Mouse (Mus musculus): ENCODE data around the gene Aatk. TPM values are rescaled to one million over a fixed set of nuclear protein-coding genes. Genes with fewer than 3 reads are reported as not detected.
A peak's percentile ranks its signal among the peaks of the same experiment; 100 is the strongest.

The Aatk gene
- total RNA-seq, 1 experiment: 1.2 TPM

GRCm38 (mm10) chr11:120067834-120068233, 20.9 kb upstream of the Aatk start:
- TF ChIP-seq ZNF384 (IDR thresholded peaks at IDR 0.05; ENCODE audit: low read depth, low read length): no peak
- no peak for TF ChIP-seq ZC3H11A (IDR thresholded peaks at IDR 0.05; ENCODE audit: borderline replicate concordance, low read depth, low read length)
- in situ Hi-C loops (cut with MboI; ENCODE audit: low sequenced_read_pairs in 2 of 2, unreplicated experiment in 2 of 2): no loop called here
- H3K9ac ChIP-seq (ENCODE audit: insufficient read depth, low read depth, low read length, poor library complexity, severe bottlenecking): no peak overlapping the region
- H3K27ac ChIP-seq (ENCODE audit: insufficient read depth, low read depth, low read length, poor library complexity, severe bottlenecking): no peak overlapping the region
- no peak for DNase-seq (ENCODE audit: low read depth, low spot score)
- H3K4me3 ChIP-seq (ENCODE audit: insufficient read depth in 1 of 2, low read depth in 1 of 2, low read length in 2 of 2, poor library complexity in 1 of 2, severe bottlenecking in 1 of 2): no peak overlapping the region
- peaks cover 0 to 34% of the 10 kb centered on the region in 2 experiments; a peak in 1 of 4 replicates for H3K4me1 ChIP-seq (ENCODE audit: control insufficient read depth in 2 of 2, insufficient read depth in 2 of 2, low read length in 2 of 2, poor library complexity in 1 of 2)
- peaks cover 38% of the 10 kb centered on the region for H3K36me3 ChIP-seq (ENCODE audit: control insufficient read depth, insufficient read depth, low read length, poor library complexity, severe bottlenecking)
- H3K9me3 ChIP-seq (ENCODE audit: control insufficient read depth, insufficient read depth, low read depth, low read length): no peaks in the 10 kb centered on the region

GRCm38 (mm10) chr11:120065291-120065690, 18.3 kb upstream of the Aatk start:
- Histone ChIP-seq H3K4me3 (ENCODE audit: insufficient read depth in 1 of 2, low read depth in 1 of 2, low read length in 2 of 2, poor library complexity in 1 of 2, severe bottlenecking in 1 of 2) (peak overlapping the region; percentile 23 to 51; a peak in 3 of 4 replicates), H3K4me1 (ENCODE audit: control insufficient read depth in 2 of 2, insufficient read depth in 2 of 2, low read length in 2 of 2, poor library complexity in 1 of 2) (peaks cover 0 to 16% of the 10 kb centered on the region in 2 experiments; a peak in 1 of 4 replicates), H3K36me3 (ENCODE audit: control insufficient read depth, insufficient read depth, low read length, poor library complexity, severe bottlenecking) (peaks cover 20% of the 10 kb centered on the region; the same call in 1 of the 2 replicates), H3K27ac (ENCODE audit: insufficient read depth, low read depth, low read length, poor library complexity, severe bottlenecking) (no peak overlapping the region), H3K9me3 (ENCODE audit: control insufficient read depth, insufficient read depth, low read depth, low read length) (no peaks in the 10 kb centered on the region), H3K9ac (ENCODE audit: insufficient read depth, low read depth, low read length, poor library complexity, severe bottlenecking) (peak overlapping the region; percentile 27; the same call in 1 of the 2 replicates)
- TF ChIP-seq MAFK (IDR thresholded peaks at IDR 0.05; ENCODE audit: insufficient read depth, low read depth, low read length) (no peak), HCFC1 (IDR thresholded peaks at IDR 0.05; ENCODE audit: borderline replicate concordance, insufficient read depth, low read length) (peak; percentile 27; the same call in 1 of the 2 replicates)
- peak; percentile 90 for DNase-seq (ENCODE audit: low read depth, low spot score)
- in situ Hi-C loops (cut with MboI; ENCODE audit: low sequenced_read_pairs in 2 of 2, unreplicated experiment in 2 of 2): no loop called here

DNA sequence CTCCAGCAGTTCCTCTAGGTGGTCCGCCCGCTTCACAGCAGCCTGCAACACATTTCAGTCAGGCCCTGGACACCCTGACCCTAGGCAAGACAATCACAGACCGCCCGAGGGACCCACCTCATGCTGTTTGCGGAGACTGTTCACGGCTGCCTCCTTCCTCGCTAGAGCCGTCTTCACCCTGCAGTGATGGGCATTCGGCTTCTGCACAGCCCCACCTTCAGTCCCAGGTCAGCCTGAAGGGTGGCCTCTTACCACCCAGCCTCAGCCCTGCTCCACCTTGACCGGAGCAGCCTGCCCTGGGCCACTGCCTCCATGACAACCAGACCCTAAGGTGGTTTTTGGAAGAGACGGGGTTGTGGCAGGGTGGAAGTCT, 17.7 kb upstream of the Aatk start:
- TF ChIP-seq HCFC1 (IDR thresholded peaks at IDR 0.05; ENCODE audit: borderline replicate concordance, insufficient read depth, low read length) (no peak), MAFK (IDR thresholded peaks at IDR 0.05; ENCODE audit: insufficient read depth, low read depth, low read length) (no peak), ZC3H11A (IDR thresholded peaks at IDR 0.05; ENCODE audit: borderline replicate concordance, low read depth, low read length) (no peak), CHD2 (IDR thresholded peaks at IDR 0.05; ENCODE audit: low read depth, low read length) (no peak)
- H3K4me1 ChIP-seq (ENCODE audit: control insufficient read depth in 2 of 2, insufficient read depth in 2 of 2, low read length in 2 of 2, poor library complexity in 1 of 2): peaks cover 0 to 15% of the 10 kb centered on the region in 2 experiments; a peak in 1 of 4 replicates
- H3K9me3 ChIP-seq (ENCODE audit: control insufficient read depth, insufficient read depth, low read depth, low read length): no peaks in the 10 kb centered on the region
- no peak overlapping the region for H3K9ac ChIP-seq (ENCODE audit: insufficient read depth, low read depth, low read length, poor library complexity, severe bottlenecking)
- peaks cover 15% of the 10 kb centered on the region; the same call in 1 of the 2 replicates for H3K36me3 ChIP-seq (ENCODE audit: control insufficient read depth, insufficient read depth, low read length, poor library complexity, severe bottlenecking)
- no peak for DNase-seq (ENCODE audit: low read depth, low spot score)
- in situ Hi-C loops (cut with MboI; ENCODE audit: low sequenced_read_pairs in 2 of 2, unreplicated experiment in 2 of 2): no loop called here
- no peak overlapping the region for H3K27ac ChIP-seq (ENCODE audit: insufficient read depth, low read depth, low read length, poor library complexity, severe bottlenecking)
- H3K4me3 ChIP-seq (ENCODE audit: insufficient read depth in 1 of 2, low read depth in 1 of 2, low read length in 2 of 2, poor library complexity in 1 of 2, severe bottlenecking in 1 of 2): no peak overlapping the region

DNA sequence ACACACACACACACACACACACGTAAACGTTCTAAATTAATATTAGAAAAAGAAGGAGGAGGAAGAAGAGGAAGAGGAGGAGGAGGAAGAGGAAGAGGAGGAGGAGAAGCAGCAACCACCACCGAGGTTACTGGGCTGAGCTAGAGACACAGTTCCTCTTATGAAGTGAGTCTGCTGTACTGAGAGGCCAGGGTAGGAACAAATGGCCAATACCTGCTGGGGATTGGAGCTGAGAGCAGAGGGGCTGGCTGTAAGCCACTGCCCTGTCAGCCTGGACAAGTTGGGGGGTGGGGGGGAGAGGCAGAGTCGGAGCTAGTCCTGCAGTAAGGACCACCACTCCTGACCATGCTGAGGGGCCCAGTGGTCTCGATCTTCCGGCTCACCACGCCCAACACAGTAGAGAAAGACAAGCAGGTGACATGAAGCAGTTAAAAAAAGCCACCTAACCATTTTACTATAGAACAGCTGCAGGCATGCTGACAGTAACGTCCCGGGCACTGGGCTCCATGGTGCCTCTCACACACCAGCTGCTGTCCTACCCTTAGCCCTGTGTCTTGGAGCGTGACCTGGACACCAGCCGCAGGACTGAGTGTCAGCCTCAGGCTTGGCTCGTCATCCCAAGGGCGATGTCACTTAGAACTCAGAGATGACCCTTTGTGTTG, 17.2 kb upstream of the Aatk start:
- TF ChIP-seq ZC3H11A (IDR thresholded peaks at IDR 0.05; ENCODE audit: borderline replicate concordance, low read depth, low read length): no peak
- no peak for TF ChIP-seq MAFK (IDR thresholded peaks at IDR 0.05; ENCODE audit: insufficient read depth, low read depth, low read length)
- no peak for TF ChIP-seq ZNF384 (IDR thresholded peaks at IDR 0.05; ENCODE audit: low read depth, low read length)
- no peak for TF ChIP-seq HCFC1 (IDR thresholded peaks at IDR 0.05; ENCODE audit: borderline replicate concordance, insufficient read depth, low read length)
- TF ChIP-seq CHD2 (IDR thresholded peaks at IDR 0.05; ENCODE audit: low read depth, low read length): no peak
- Histone ChIP-seq H3K9me3 (ENCODE audit: control insufficient read depth, insufficient read depth, low read depth, low read length) (no peaks in the 10 kb centered on the region), H3K9ac (ENCODE audit: insufficient read depth, low read depth, low read length, poor library complexity, severe bottlenecking) (no peak overlapping the region), H3K27ac (ENCODE audit: insufficient read depth, low read depth, low read length, poor library complexity, severe bottlenecking) (no peak overlapping the region), H3K4me3 (ENCODE audit: insufficient read depth in 1 of 2, low read depth in 1 of 2, low read length in 2 of 2, poor library complexity in 1 of 2, severe bottlenecking in 1 of 2) (no peak overlapping the region), H3K4me1 (ENCODE audit: control insufficient read depth in 2 of 2, insufficient read depth in 2 of 2, low read length in 2 of 2, poor library complexity in 1 of 2) (peaks cover 0 to 12% of the 10 kb centered on the region in 2 experiments; a peak in 1 of 4 replicates), H3K36me3 (ENCODE audit: control insufficient read depth, insufficient read depth, low read length, poor library complexity, severe bottlenecking) (peaks cover 15% of the 10 kb centered on the region; the same call in 1 of the 2 replicates)
- no peak for DNase-seq (ENCODE audit: low read depth, low spot score)
- in situ Hi-C loops (cut with MboI; ENCODE audit: low sequenced_read_pairs in 2 of 2, unreplicated experiment in 2 of 2): no loop called here

DNA sequence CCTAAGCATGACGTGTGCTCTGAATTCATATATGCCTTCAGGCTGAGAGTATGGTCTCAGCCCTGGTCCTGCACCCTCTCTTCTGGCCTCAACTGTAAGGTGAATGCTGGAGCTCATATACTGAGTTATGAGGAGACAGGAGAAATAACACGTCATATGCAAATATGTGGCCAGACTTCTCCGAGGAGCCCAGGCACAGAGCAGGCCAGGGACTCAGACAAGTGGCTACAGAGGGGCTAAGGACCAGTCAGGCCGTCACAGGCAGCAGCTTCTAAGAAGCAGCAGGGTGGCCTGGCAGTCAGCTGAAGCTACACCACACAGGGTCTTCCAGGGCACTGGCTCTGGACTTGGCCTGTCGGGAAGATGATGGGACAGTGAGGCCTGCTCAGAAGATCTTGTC, 16.4 kb upstream of the Aatk start:
- no peak overlapping the region for H3K4me3 ChIP-seq (ENCODE audit: insufficient read depth in 1 of 2, low read depth in 1 of 2, low read length in 2 of 2, poor library complexity in 1 of 2, severe bottlenecking in 1 of 2)
- TF ChIP-seq CHD2 (IDR thresholded peaks at IDR 0.05; ENCODE audit: low read depth, low read length) (no peak), MAFK (IDR thresholded peaks at IDR 0.05; ENCODE audit: insufficient read depth, low read depth, low read length) (no peak), ZNF384 (IDR thresholded peaks at IDR 0.05; ENCODE audit: low read depth, low read length) (no peak), HCFC1 (IDR thresholded peaks at IDR 0.05; ENCODE audit: borderline replicate concordance, insufficient read depth, low read length) (no peak), ZC3H11A (IDR thresholded peaks at IDR 0.05; ENCODE audit: borderline replicate concordance, low read depth, low read length) (no peak)
- H3K36me3 ChIP-seq (ENCODE audit: control insufficient read depth, insufficient read depth, low read length, poor library complexity, severe bottlenecking): peaks cover 15% of the 10 kb centered on the region; the same call in 1 of the 2 replicates
- H3K27ac ChIP-seq (ENCODE audit: insufficient read depth, low read depth, low read length, poor library complexity, severe bottlenecking): no peak overlapping the region
- no peak overlapping the region for H3K9ac ChIP-seq (ENCODE audit: insufficient read depth, low read depth, low read length, poor library complexity, severe bottlenecking)
- H3K4me1 ChIP-seq (ENCODE audit: control insufficient read depth in 2 of 2, insufficient read depth in 2 of 2, low read length in 2 of 2, poor library complexity in 1 of 2): peaks cover 0 to 10% of the 10 kb centered on the region in 2 experiments; a peak in 1 of 4 replicates
- DNase-seq (ENCODE audit: low read depth, low spot score): no peak
- H3K9me3 ChIP-seq (ENCODE audit: control insufficient read depth, insufficient read depth, low read depth, low read length): no peaks in the 10 kb centered on the region
- in situ Hi-C loops (cut with MboI; ENCODE audit: low sequenced_read_pairs in 2 of 2, unreplicated experiment in 2 of 2): no loop called here

Measured in ES-E14 (cell line).